Mouse (Mus musculus): Measurements from ENCODE around the gene Pabpc6.

Gene Pabpc6

GRCm38 (mm10) chr17:9669283-9669905 lies at the start of gene Pabpc6:
Gene Pabpc6 (minus strand): TSS chr17:9669717.
- DNase-seq (ENCODE audit: low spot score in 2 of 2): no peak

DNA sequence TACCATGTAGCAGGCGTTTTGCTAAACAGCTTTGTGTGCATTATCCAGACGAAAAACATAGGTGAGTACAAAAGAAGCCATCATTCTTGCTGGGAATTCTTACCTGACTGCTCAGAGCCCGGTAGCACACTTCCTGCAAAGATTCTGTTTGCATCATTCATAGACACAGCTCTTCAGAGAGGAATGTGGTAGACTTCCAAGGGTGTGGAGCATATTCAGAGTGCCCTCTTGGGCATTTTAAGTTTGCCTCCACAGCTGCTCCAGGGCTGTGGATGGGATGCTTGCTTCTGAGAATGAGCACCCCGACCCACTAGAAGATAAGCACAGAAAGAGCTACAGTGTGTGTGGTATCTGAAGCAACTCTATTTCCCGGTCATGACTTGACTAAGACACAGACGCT lies 41.4 kb upstream of the Pabpc6 start:
- DNase-seq (ENCODE audit: low spot score in 2 of 2): no peak

GRCm38 (mm10) chr17:9708888-9709287 lies 39.4 kb upstream of the Pabpc6 start:
- DNase-seq (ENCODE audit: low spot score in 2 of 2): no peak

GRCm38 (mm10) chr17:9707356-9707755 lies 37.8 kb upstream of the Pabpc6 start:
- no peak for DNase-seq (ENCODE audit: low spot score in 2 of 2)

- DNase-seq (ENCODE audit: low spot score in 2 of 2): no peak
These were observed 28.2 kb upstream of the Pabpc6 start for GRCm38 (mm10) chr17:9697763-9698162.

DNA sequence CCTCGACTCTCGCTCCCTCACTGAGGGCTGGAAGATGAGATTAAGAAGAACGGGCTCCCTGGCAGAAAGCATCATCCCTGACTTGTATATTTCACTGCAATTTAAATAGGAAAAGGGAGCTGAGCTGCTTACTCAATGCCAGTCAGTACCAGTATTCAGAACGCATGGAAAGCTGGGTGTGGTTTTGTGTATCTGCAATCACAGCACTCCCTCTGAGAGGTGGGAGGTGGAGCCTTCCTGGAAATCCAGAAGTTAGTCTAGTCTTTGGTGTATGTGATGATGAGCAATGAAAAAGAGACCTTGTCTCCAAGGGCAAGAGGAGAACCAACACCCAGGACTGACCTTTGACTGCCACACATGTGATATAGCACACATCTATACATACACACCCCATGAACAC lies 21.7 kb upstream of the Pabpc6 start:
- no peak for DNase-seq (ENCODE audit: low spot score in 2 of 2)

- no peak for DNase-seq (ENCODE audit: low spot score in 2 of 2)
These were observed 14.1 kb upstream of the Pabpc6 start for GRCm38 (mm10) chr17:9683539-9684155.

DNA sequence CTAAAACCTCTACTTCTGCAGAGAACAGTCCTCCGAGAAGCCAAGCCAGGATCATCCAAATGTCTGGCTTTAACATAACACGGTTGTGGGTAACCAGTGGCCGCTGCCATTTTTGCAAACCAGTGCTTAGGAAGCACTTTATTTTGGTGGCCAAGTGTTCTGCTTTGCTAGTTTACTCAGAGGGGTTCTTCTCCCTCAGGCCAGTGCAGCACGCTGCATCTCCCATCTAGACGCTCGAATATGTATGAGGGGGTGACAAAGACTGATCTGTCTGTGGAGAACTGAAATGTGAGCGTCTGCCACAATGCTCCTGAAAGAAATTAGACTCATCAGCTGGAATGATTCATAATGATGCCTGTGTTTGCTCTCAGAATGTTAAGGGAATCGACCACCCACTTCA lies 11.2 kb upstream of the Pabpc6 start:
- no peak for DNase-seq (ENCODE audit: low spot score in 2 of 2)

GRCm38 (mm10) chr17:9675175-9675789 lies 5.8 kb upstream of the Pabpc6 start:
- DNase-seq (ENCODE audit: low spot score in 2 of 2): no peak

DNA sequence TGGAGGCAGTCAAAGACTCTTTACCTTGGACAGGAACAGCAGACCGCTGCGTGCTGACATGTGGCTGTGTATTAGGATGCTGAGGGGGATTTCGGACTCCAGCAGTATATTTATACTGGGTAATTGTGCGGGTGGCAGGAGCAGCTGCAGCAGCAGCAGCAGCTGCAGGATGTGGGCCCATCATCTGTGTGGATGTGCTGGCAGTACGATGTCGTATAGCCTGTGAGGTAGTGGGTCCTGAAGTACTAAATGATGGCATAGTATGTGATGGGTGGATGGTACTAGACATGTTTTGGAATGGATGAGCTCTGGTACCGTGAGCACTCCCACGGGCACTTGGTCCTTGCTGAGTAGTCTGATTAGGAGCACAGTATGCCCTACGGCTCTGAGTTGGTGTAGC lies 1.6 kb downstream of the Pabpc6 start:
- DNase-seq (ENCODE audit: low spot score in 2 of 2): no peak

GRCm38 (mm10) chr17:9658651-9659050 lies 10.9 kb downstream of the Pabpc6 start:
- no peak for DNase-seq (ENCODE audit: low spot score in 2 of 2)

GRCm38 (mm10) chr17:9654155-9654554 lies 15.4 kb downstream of the Pabpc6 start:
- DNase-seq (ENCODE audit: low spot score in 2 of 2): no peak

GRCm38 (mm10) chr17:9647644-9648043 lies 21.9 kb downstream of the Pabpc6 start:
- no peak for DNase-seq (ENCODE audit: low spot score in 2 of 2)

- no peak for DNase-seq (ENCODE audit: low spot score in 2 of 2)
These were observed 25.8 kb downstream of the Pabpc6 start for GRCm38 (mm10) chr17:9643657-9644180.

GRCm38 (mm10) chr17:9637011-9637410 lies 32.5 kb downstream of the Pabpc6 start:
- DNase-seq (ENCODE audit: low spot score in 2 of 2): no peak

GRCm38 (mm10) chr17:9632579-9633252 lies 36.8 kb downstream of the Pabpc6 start:
- DNase-seq (ENCODE audit: low spot score in 2 of 2): no peak

DNA sequence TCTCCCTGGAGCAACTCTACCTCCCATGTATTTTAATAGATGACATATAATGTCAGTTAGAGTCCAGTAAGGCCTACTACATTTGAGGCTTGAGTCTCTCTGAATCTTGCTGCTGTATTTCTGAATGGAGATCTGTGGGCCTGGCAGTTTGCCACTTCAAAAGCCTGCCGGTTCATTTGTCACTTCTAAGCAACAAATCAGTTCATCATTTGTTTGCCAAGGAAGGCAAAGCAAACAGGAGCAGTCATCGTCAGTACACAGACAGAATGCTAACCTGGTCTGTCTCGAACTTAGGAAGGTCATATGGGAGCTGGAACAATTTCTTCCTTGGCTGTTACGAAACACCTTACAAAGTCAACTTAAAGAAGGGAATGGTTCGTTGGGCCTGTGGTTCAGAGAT lies 37.4 kb downstream of the Pabpc6 start:
- DNase-seq (ENCODE audit: low spot score in 2 of 2): no peak

- no peak for DNase-seq (ENCODE audit: low spot score in 2 of 2)
These were observed 38.4 kb downstream of the Pabpc6 start for GRCm38 (mm10) chr17:9631081-9631480.

- DNase-seq (ENCODE audit: low spot score in 2 of 2): no peak
These were observed 42.5 kb downstream of the Pabpc6 start for GRCm38 (mm10) chr17:9627011-9627410.
